In the genomic region with DNA sequence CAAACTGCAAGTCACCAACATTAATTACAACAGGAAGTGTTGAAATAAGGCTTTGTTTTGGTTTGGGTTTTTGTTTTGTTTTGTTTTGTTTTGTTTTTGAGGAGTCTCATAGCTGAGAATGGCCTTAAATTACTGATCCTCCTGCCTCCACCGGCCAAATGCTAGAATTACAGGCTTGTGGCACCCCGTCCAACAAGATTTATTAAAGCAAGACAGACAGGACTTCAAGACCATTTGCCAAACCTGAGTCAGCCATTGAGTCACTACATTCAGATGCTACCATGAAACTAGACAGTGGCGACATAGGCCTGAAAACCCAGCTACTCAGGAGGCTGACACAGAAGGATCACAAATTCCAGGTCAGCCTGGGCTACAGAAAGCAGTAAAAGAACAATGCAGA, we compare ENCODE assay signal across 10 mouse cellular contexts. TPM values are rescaled to one million over a fixed set of nuclear protein-coding genes. Genes with fewer than 3 reads are reported as not detected.
DNase-seq lines count a peak whose midpoint lies in the region; ATAC-seq and TF ChIP-seq lines count a peak whose summit lies in the region.
"Had no signal": no experiment of that assay in that cellular context is flagged by ENCODE, and none has a peak within 500 bp of the region (broad histone marks: within the 10 kb centered on the region; RNA-seq: fewer than 3 reads in every experiment).

No protein-coding gene starts in this region.

- H3K27me3 ChIP-seq in kidney, postnatal 0 days (ENCODE audit: insufficient read depth, low read length), result no peaks in the 10 kb centered on the region
- H3K27me3 ChIP-seq in kidney, embryonic 14.5 days (ENCODE audit: control insufficient read depth, insufficient read depth, low read length), result no peaks in the 10 kb centered on the region
- no peaks in the 10 kb centered on the region for H3K27me3 ChIP-seq in E14TG2a.4 (ENCODE audit: insufficient read depth, low read length)
- H3K27me3 ChIP-seq in forebrain, embryonic 14.5 days (replicated peaks; ENCODE audit: control insufficient read depth, insufficient read depth, low read length), result no peaks in the 10 kb centered on the region
- H3K27me3 ChIP-seq: limb, embryonic 13.5 days had no signal

- no peak overlapping the region for H3K4me2 ChIP-seq in kidney, postnatal 0 days (ENCODE audit: low read length)
- no peak overlapping the region for H3K4me2 ChIP-seq in kidney, embryonic 14.5 days (replicated peaks; ENCODE audit: low read depth, low read length)
- no peak overlapping the region for H3K4me2 ChIP-seq in forebrain, embryonic 14.5 days (ENCODE audit: low read length)

- no peak overlapping the region for H3K27ac ChIP-seq in kidney, postnatal 0 days
- H3K27ac ChIP-seq in kidney, embryonic 14.5 days (ENCODE audit: low read depth, low read length), result no peak overlapping the region
- no peak overlapping the region for H3K27ac ChIP-seq in forebrain, embryonic 14.5 days (ENCODE audit: low read depth, low read length)
- H3K27ac ChIP-seq: limb, embryonic 13.5 days had no signal

- no peaks in the 10 kb centered on the region for H3K9me3 ChIP-seq in kidney, postnatal 0 days (replicated peaks; ENCODE audit: low read length)
- no peaks in the 10 kb centered on the region for H3K9me3 ChIP-seq in kidney, embryonic 14.5 days (ENCODE audit: control insufficient read depth, low read length)
- H3K9me3 ChIP-seq in E14TG2a.4 (ENCODE audit: low read length), result no peaks in the 10 kb centered on the region
- H3K9me3 ChIP-seq in forebrain, embryonic 14.5 days (replicated peaks; ENCODE audit: control insufficient read depth, low read length), result no peaks in the 10 kb centered on the region
- H3K9me3 ChIP-seq: limb, embryonic 13.5 days had no signal

- DNase-seq in kidney, postnatal 0 days (ENCODE audit: low spot score), result peak; percentile 60
- no peak for DNase-seq in urinary bladder, adult 18-20 months (ENCODE audit: low spot score in 2 of 2)
- DNase-seq in forebrain, embryonic 14.5 days (ENCODE audit: low spot score), result no peak
- DNase-seq in cerebellum, adult 11 months, result no peak
- DNase-seq: heart, postnatal 10 days had no signal

- H3K9ac ChIP-seq in kidney, postnatal 0 days (ENCODE audit: low read depth, low read length), result no peak overlapping the region
- H3K9ac ChIP-seq in kidney, embryonic 14.5 days (ENCODE audit: low read depth, low read length), result no peak overlapping the region
- H3K9ac ChIP-seq in forebrain, embryonic 14.5 days (ENCODE audit: low read length), result no peak overlapping the region

- peaks cover 20% of the 10 kb centered on the region for H3K4me1 ChIP-seq in kidney, postnatal 0 days (replicated peaks; ENCODE audit: insufficient read depth, low read length)
- peaks cover 16% of the 10 kb centered on the region for H3K4me1 ChIP-seq in kidney, embryonic 14.5 days (ENCODE audit: control insufficient read depth, insufficient read depth, low read length)
- H3K4me1 ChIP-seq in E14TG2a.4 (replicated peaks; ENCODE audit: low read depth, low read length), result peaks cover 37% of the 10 kb centered on the region
- peaks cover 25% of the 10 kb centered on the region for H3K4me1 ChIP-seq in forebrain, embryonic 14.5 days (ENCODE audit: control insufficient read depth, insufficient read depth, low read length)

- no peak overlapping the region for H3K4me3 ChIP-seq in kidney, postnatal 0 days (replicated peaks; ENCODE audit: low read depth, low read length)
- no peak overlapping the region for H3K4me3 ChIP-seq in kidney, embryonic 14.5 days (ENCODE audit: low read length)
- no peak overlapping the region for H3K4me3 ChIP-seq in E14TG2a.4 (replicated peaks; ENCODE audit: low read length)
- H3K4me3 ChIP-seq in forebrain, embryonic 14.5 days (ENCODE audit: low read depth, low read length), result no peak overlapping the region

- 37% methylated on average over 3 of the region's 3 CpGs for WGBS in kidney, postnatal 0 days
- WGBS in kidney, embryonic 14.5 days, result 50% methylated on average over 3 of the region's 3 CpGs
- 64% methylated on average over 3 of the region's 3 CpGs for WGBS in forebrain, embryonic 14.5 days

- peak; percentile 63 for TF ChIP-seq CTCF in kidney, postnatal 0 days (IDR thresholded peaks at IDR 0.05; ENCODE audit: low read depth)
- peak; percentile 36; the same call in 1 of the 2 replicates for TF ChIP-seq CTCF in E14TG2a.4 (conservative IDR thresholded peaks at IDR 0.05; ENCODE audit: low read length)

- no peaks in the 10 kb centered on the region for H3K36me3 ChIP-seq in kidney, postnatal 0 days (ENCODE audit: insufficient read depth, low read length)
- no peaks in the 10 kb centered on the region for H3K36me3 ChIP-seq in kidney, embryonic 14.5 days (ENCODE audit: control insufficient read depth, insufficient read depth, low read length)
- H3K36me3 ChIP-seq in E14TG2a.4 (ENCODE audit: insufficient read depth, low read length), result peaks cover 5% of the 10 kb centered on the region; the same call in 1 of the 2 replicates
- no peaks in the 10 kb centered on the region for H3K36me3 ChIP-seq in forebrain, embryonic 14.5 days (ENCODE audit: control insufficient read depth, insufficient read depth, low read length)
- H3K36me3 ChIP-seq: limb, embryonic 13.5 days had no signal

- no peak for ATAC-seq in kidney, postnatal 0 days (replicated peaks; ENCODE audit: low FRiP score, low read depth)
- no peak for ATAC-seq in kidney, embryonic 14.5 days (ENCODE audit: low FRiP score, low TSS enrichment)
- ATAC-seq in common myeloid progenitor, adult 5-6 weeks (replicated peaks; ENCODE audit: low read depth, poor library complexity, severe bottlenecking), result peak; percentile 30
- ATAC-seq in megakaryocyte-erythroid progenitor cell, adult 5-6 weeks (replicated peaks; ENCODE audit: low FRiP score, low TSS enrichment, poor library complexity, severe bottlenecking), result peak; percentile 44
- no peak for ATAC-seq in forebrain, embryonic 14.5 days

RNA-seq across cellular contexts. Expression of gene Arhgap17, which starts 1.8 kb away (rescaled TPM):
- 17.6 TPM in 2 replicates for polyA plus RNA-seq in kidney, postnatal 0 days (2015; fragmentation: Nextera tagmentation; extraction: Ambion mirVana)
- polyA plus RNA-seq in kidney, embryonic 14.5 days (2014; fragmentation: Nextera tagmentation; extraction: Ambion mirVana), result 19.5 and 31.2 TPM in 2 replicates
- 22.2 and 43.3 TPM in 2 replicates for total RNA-seq in common myeloid progenitor, adult 5-6 weeks (2017)
- total RNA-seq in megakaryocyte-erythroid progenitor cell, adult 5-6 weeks (2014; fragmentation: Nextera tagmentation), result 17.8 and 30.5 TPM in 2 replicates
- total RNA-seq in megakaryocyte-erythroid progenitor cell, adult 5-6 weeks (2017), result 12.6 and 16.5 TPM in 2 replicates
- 8.5 and 11.0 TPM in 2 replicates for polyA plus RNA-seq in forebrain, embryonic 14.5 days (2014; fragmentation: Nextera tagmentation; extraction: Ambion mirVana)

RNA-seq across cellular contexts. Expression of gene Lcmt1, which starts 1.9 kb away (rescaled TPM):
- polyA plus RNA-seq in kidney, postnatal 0 days (2015; fragmentation: Nextera tagmentation; extraction: Ambion mirVana), result 57.0 and 58.2 TPM in 2 replicates
- 61.3 and 66.4 TPM in 2 replicates for polyA plus RNA-seq in kidney, embryonic 14.5 days (2014; fragmentation: Nextera tagmentation; extraction: Ambion mirVana)
- total RNA-seq in common myeloid progenitor, adult 5-6 weeks (2017), result 36.4 and 45.7 TPM in 2 replicates
- 36.2 and 57.0 TPM in 2 replicates for total RNA-seq in megakaryocyte-erythroid progenitor cell, adult 5-6 weeks (2014; fragmentation: Nextera tagmentation)
- 42.8 and 43.3 TPM in 2 replicates for total RNA-seq in megakaryocyte-erythroid progenitor cell, adult 5-6 weeks (2017)
- polyA plus RNA-seq in forebrain, embryonic 14.5 days (2014; fragmentation: Nextera tagmentation; extraction: Ambion mirVana), result 108 and 113 TPM in 2 replicates

Comparison
In these comparisons a context has a peak if more than half of its experiments do, and no peak if none do; other contexts are left out.
1. ATAC-seq: peak in common myeloid progenitor, adult 5-6 weeks (single experiment) and megakaryocyte-erythroid progenitor cell, adult 5-6 weeks (single experiment); none in kidney, postnatal 0 days (single experiment), kidney, embryonic 14.5 days (single experiment) and forebrain, embryonic 14.5 days (single experiment).